In genomic region chr7:84605033-84605687, GRCm38 (mm10) we compare ENCODE assay signal across 8 mouse cellular contexts. TPM values are rescaled to one million over a fixed set of nuclear protein-coding genes. Genes with fewer than 3 reads are reported as not detected.
A peak's percentile ranks its signal among the peaks of the same experiment; 100 is the strongest.
DNase-seq lines count a peak whose midpoint lies in the region; ATAC-seq and TF ChIP-seq lines count a peak whose summit lies in the region.

No protein-coding gene starts in this region.

- peak; percentile 50 for ATAC-seq in hindbrain, postnatal 0 days
- ATAC-seq in megakaryocyte, adult 5-6 weeks (ENCODE audit: poor library complexity, severe bottlenecking), result peak; percentile 22; the same call in 1 of the 2 replicates

- peak overlapping the region; percentile 99 for H3K4me2 ChIP-seq in hindbrain, postnatal 0 days (ENCODE audit: low read depth, low read length)

- H3K4me3 ChIP-seq in thymus, adult 2 months (ENCODE audit: control insufficient read depth, insufficient read depth, low read length), result peak overlapping the region; percentile 60
- peak overlapping the region; percentile 57 for H3K4me3 ChIP-seq in hindbrain, postnatal 0 days (ENCODE audit: low read length)

- H3K9me3 ChIP-seq in hindbrain, postnatal 0 days (ENCODE audit: low read length), result no peaks in the 10 kb centered on the region

- TF ChIP-seq POLR2A in thymus, adult 2 months (IDR thresholded peaks at IDR 0.05; ENCODE audit: control insufficient read depth, extremely low read depth, insufficient read depth, low read length, poor library complexity), result no peak

- 15% methylated on average over 19 of the region's 19 CpGs for WGBS in thymus, adult 2 months
- WGBS in hindbrain, postnatal 0 days, result 10% methylated on average over 19 of the region's 19 CpGs

- H3K9ac ChIP-seq in hindbrain, postnatal 0 days (replicated peaks; ENCODE audit: low read length), result peak overlapping the region; percentile 71

- H3K27me3 ChIP-seq in thymus, adult 2 months (ENCODE audit: control insufficient read depth, insufficient read depth, low read length), result no peaks in the 10 kb centered on the region
- H3K27me3 ChIP-seq in hindbrain, postnatal 0 days (ENCODE audit: insufficient read depth, low read length), result no peaks in the 10 kb centered on the region

- peaks cover 16% of the 10 kb centered on the region for H3K4me1 ChIP-seq in thymus, adult 2 months (replicated peaks; ENCODE audit: control insufficient read depth, insufficient read depth, low read length)
- no peaks in the 10 kb centered on the region for H3K4me1 ChIP-seq in hindbrain, postnatal 0 days (ENCODE audit: insufficient read depth, low read length)

- TF ChIP-seq CTCF in thymus, adult 2 months (IDR thresholded peaks at IDR 0.05; ENCODE audit: borderline replicate concordance, control insufficient read depth, extremely low read depth, insufficient read depth, low read length, poor library complexity), result no peak
- TF ChIP-seq CTCF in hindbrain, postnatal 0 days (IDR thresholded peaks at IDR 0.05; ENCODE audit: low read depth), result no peak

- no peak overlapping the region for H3K27ac ChIP-seq in thymus, adult 2 months (ENCODE audit: control insufficient read depth, insufficient read depth, low read length)
- H3K27ac ChIP-seq in hindbrain, postnatal 0 days, result peak overlapping the region; percentile 81; the same call in 1 of the 2 replicates

- no peaks in the 10 kb centered on the region for H3K36me3 ChIP-seq in thymus, adult 2 months (ENCODE audit: control insufficient read depth, insufficient read depth, low read length)
- H3K36me3 ChIP-seq in hindbrain, postnatal 0 days (ENCODE audit: insufficient read depth, low read length), result no peaks in the 10 kb centered on the region

- peak; percentile 21 for DNase-seq in adrenal gland, postnatal 10 days
- no peak for DNase-seq in adrenal gland, postnatal 25 days
- no peak for DNase-seq in thymus, adult 2 months
- DNase-seq in thymus, postnatal 4 days, result no peak
- DNase-seq in hindbrain, postnatal 0 days (ENCODE audit: low spot score), result no peak
- no peak for DNase-seq in layer of hippocampus, adult 9-11 months
- no peak for DNase-seq in gastrocnemius, adult 8-10 months (ENCODE audit: low spot score in 2 of 2)

RNA-seq across cellular contexts. Expression of gene Fah, which starts 1.4 kb away (rescaled TPM):
- 10 to 100 TPM; 57.6 to 84.5 TPM for total RNA-seq in adrenal gland, postnatal 10 days (2021)
- total RNA-seq in adrenal gland, postnatal 25 days (2021), result 59.1 and 63.8 TPM in 2 replicates
- polyA plus RNA-seq in thymus, adult 2 months (2012; rRNA removed), result 17.5 and 19.5 TPM in 2 replicates
- 17.6 and 20.8 TPM in 2 replicates for total RNA-seq in hindbrain, postnatal 0 days (2014; rRNA removed)
- polyA plus RNA-seq in hindbrain, postnatal 0 days (2015; fragmentation: Nextera tagmentation; extraction: Ambion mirVana), result 14.3 and 14.9 TPM in 2 replicates
- total RNA-seq in megakaryocyte, adult 5-6 weeks (2015), result not detected in 2 replicates
- total RNA-seq in megakaryocyte, adult 5-6 weeks (2017), result 0.77 TPM in 1 of 2 replicates, not detected in the other
- 1 to 10 TPM in 3 of 4 experiments, under 1 TPM in 1; 0.75 to 3.4 (median 1.8) TPM for total RNA-seq in gastrocnemius, adult 8-10 months (2022)
